Mouse (Mus musculus): ENCODE data around the gene Serpina3a.

GRCm38 (mm10) chr12:104091303-104091702 lies 21.2 kb upstream of the Serpina3a start:
- no peak for TF ChIP-seq CTCF (IDR thresholded peaks at IDR 0.05 in 2 of 3, conservative IDR thresholded peaks at IDR 0.05 in 1 of 3; ENCODE audit: control insufficient read depth in 1 of 3, insufficient read depth in 1 of 3, low read depth in 2 of 3, low read length in 3 of 3, poor library complexity in 1 of 3, severe bottlenecking in 1 of 3)
- no peak for TF ChIP-seq BHLHE40 (IDR thresholded peaks at IDR 0.05; ENCODE audit: borderline replicate concordance, low read depth, low read length)
- TF ChIP-seq ELF1 (IDR thresholded peaks at IDR 0.05; ENCODE audit: low read depth, low read length), result no peak
- no peak for TF ChIP-seq POLR2A (IDR thresholded peaks at IDR 0.05; ENCODE audit: control insufficient read depth in 1 of 2, insufficient read depth in 1 of 2, low read depth in 1 of 2, low read length in 2 of 2, poor library complexity in 1 of 2)
- no peak for TF ChIP-seq GATA1 (IDR thresholded peaks at IDR 0.05; ENCODE audit: low read depth, low read length)
- TF ChIP-seq KAT2A (conservative IDR thresholded peaks at IDR 0.05; ENCODE audit: low read depth, low read length), result no peak
- no peak for TF ChIP-seq HCFC1 (IDR thresholded peaks at IDR 0.05; ENCODE audit: low read depth, low read length)
- no peak for TF ChIP-seq TBP (IDR thresholded peaks at IDR 0.05; ENCODE audit: low read depth, low read length)
- TF ChIP-seq MYC (IDR thresholded peaks at IDR 0.05; ENCODE audit: low read depth, low read length), result no peak
- no peak for TF ChIP-seq TAL1 (IDR thresholded peaks at IDR 0.05; ENCODE audit: low read length)
